In the genomic region with DNA sequence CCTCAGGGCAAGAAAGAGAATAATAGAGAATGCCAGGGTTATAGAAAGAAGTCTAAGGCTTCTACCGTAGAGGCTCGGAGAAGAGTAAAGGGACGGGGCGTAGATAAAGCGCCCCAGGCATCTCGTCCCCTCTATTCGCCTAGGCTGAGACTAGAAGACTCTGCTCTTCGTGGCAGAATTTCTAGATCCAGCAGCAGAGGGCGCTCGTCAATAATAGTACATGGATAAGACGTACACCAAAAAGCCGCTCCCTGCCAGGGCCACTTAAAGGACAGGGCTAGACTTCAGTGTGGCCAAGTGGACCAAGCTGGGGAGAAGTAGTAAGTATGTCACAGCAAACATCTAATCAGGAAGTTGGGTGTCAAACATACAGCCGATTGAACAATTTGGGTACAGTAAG, we compare ENCODE assay signal across 8 mouse cellular contexts. TPM values are rescaled to one million over a fixed set of nuclear protein-coding genes. Genes with fewer than 3 reads are reported as not detected.
A peak's percentile ranks its signal among the peaks of the same experiment; 100 is the strongest.
DNase-seq lines count a peak whose midpoint lies in the region; ATAC-seq and TF ChIP-seq lines count a peak whose summit lies in the region.

No protein-coding gene starts in this region.

- intact Hi-C loops in heart, adult 2 months (cut with DNase I): loop anchor here (1.0 to 10.0 kb wide), 3 partner anchors 98 to 460 kb away; partner anchors contain the start of gene Inpp5f

- H3K9me3 ChIP-seq in embryonic facial prominence, embryonic 13.5 days: no peaks in the 10 kb centered on the region
- H3K9me3 ChIP-seq in limb, embryonic 14.5 days (ENCODE audit: control insufficient read depth, low read length): no peaks in the 10 kb centered on the region
- H3K9me3 ChIP-seq in midbrain, postnatal 0 days (ENCODE audit: low read length): no peaks in the 10 kb centered on the region

- peak overlapping the region; percentile 83 for H3K9ac ChIP-seq in embryonic facial prominence, embryonic 13.5 days
- peak overlapping the region; percentile 75 for H3K9ac ChIP-seq in heart, adult 2 months (ENCODE audit: low read depth, low read length)
- H3K9ac ChIP-seq in limb, embryonic 14.5 days (ENCODE audit: low read depth, low read length, severe bottlenecking): peak overlapping the region; percentile 61
- H3K9ac ChIP-seq in midbrain, postnatal 0 days (replicated peaks; ENCODE audit: low read length, poor library complexity, severe bottlenecking): peak overlapping the region; percentile 55

- TF ChIP-seq CTCF in heart, adult 2 months (IDR thresholded peaks at IDR 0.05): peak; percentile 90
- TF ChIP-seq CTCF in kidney, adult 2 months (conservative IDR thresholded peaks at IDR 0.05; ENCODE audit: insufficient read depth, insufficient read length, low read depth, low read length): peak; percentile 69
- peak; percentile 81 for TF ChIP-seq CTCF in midbrain, postnatal 0 days (IDR thresholded peaks at IDR 0.05)

- 2% methylated on average over 13 of the region's 13 CpGs for WGBS in embryonic facial prominence, embryonic 13.5 days
- WGBS in heart, adult 2 months: 0% methylated on average over 13 of the region's 13 CpGs
- 2% methylated on average over 13 of the region's 13 CpGs for WGBS in kidney, adult 2 months
- WGBS in limb, embryonic 14.5 days: 2% methylated on average over 13 of the region's 13 CpGs
- WGBS in midbrain, postnatal 0 days: under 1% methylated on average over 13 of the region's 13 CpGs

- peak overlapping the region; percentile 69 for H3K4me2 ChIP-seq in embryonic facial prominence, embryonic 13.5 days
- H3K4me2 ChIP-seq in limb, embryonic 14.5 days (replicated peaks; ENCODE audit: low read depth, low read length, severe bottlenecking): peak overlapping the region; percentile 56
- H3K4me2 ChIP-seq in midbrain, postnatal 0 days (ENCODE audit: low read depth, low read length, poor library complexity, severe bottlenecking): peak overlapping the region; percentile 68

- H3K36me3 ChIP-seq in embryonic facial prominence, embryonic 13.5 days: peaks cover 49% of the 10 kb centered on the region
- H3K36me3 ChIP-seq in heart, adult 2 months (ENCODE audit: control insufficient read depth, insufficient read depth, low read length): no peaks in the 10 kb centered on the region; the same call in none of the 2 replicates
- peaks cover 2% of the 10 kb centered on the region for H3K36me3 ChIP-seq in kidney, adult 2 months (ENCODE audit: control insufficient read depth, insufficient read depth, low read length)
- peaks cover 38% of the 10 kb centered on the region for H3K36me3 ChIP-seq in limb, embryonic 14.5 days (ENCODE audit: control insufficient read depth, insufficient read depth, low read length)
- peaks cover 18% of the 10 kb centered on the region for H3K36me3 ChIP-seq in midbrain, postnatal 0 days (ENCODE audit: insufficient read depth, low read length)

- DNase-seq in A20 (ENCODE audit: low read depth, low spot score): peak; percentile 74
- DNase-seq in adrenal gland, postnatal 4 days (ENCODE audit: low spot score in 2 of 2): peak; percentile 50 to 76
- peak; percentile 87 for DNase-seq in heart, adult 2 months
- DNase-seq in kidney, adult 2 months: peak; percentile 89
- peak; percentile 96 for DNase-seq in limb, embryonic 14.5 days (ENCODE audit: low spot score)
- DNase-seq in midbrain, postnatal 0 days (ENCODE audit: low spot score): peak; percentile 96
- DNase-seq in spleen, postnatal 14 days (ENCODE audit: low spot score in 2 of 2): peak; percentile 72 to 85

- TF ChIP-seq EP300 in heart, adult 2 months (IDR thresholded peaks at IDR 0.05; ENCODE audit: insufficient read depth, low read depth, low read length): 0 out of 2 replicates have a peak, but pooled peaks have one; percentile 57

- H3K27ac ChIP-seq in embryonic facial prominence, embryonic 13.5 days: peak overlapping the region; percentile 92
- peak overlapping the region; percentile 95 for H3K27ac ChIP-seq in heart, adult 2 months
- H3K27ac ChIP-seq in kidney, adult 2 months (ENCODE audit: insufficient read depth, low read depth, low read length): peak overlapping the region; percentile 94; the same call in 1 of the 2 replicates
- H3K27ac ChIP-seq in limb, embryonic 14.5 days (replicated peaks; ENCODE audit: low read depth, low read length): peak overlapping the region; percentile 79
- peak overlapping the region; percentile 83 for H3K27ac ChIP-seq in midbrain, postnatal 0 days (ENCODE audit: low read depth, low read length)

- H3K4me1 ChIP-seq in embryonic facial prominence, embryonic 13.5 days: peaks cover 32% of the 10 kb centered on the region
- H3K4me1 ChIP-seq in heart, adult 2 months (ENCODE audit: control insufficient read depth, insufficient read depth, low read length): peaks cover 2% of the 10 kb centered on the region; the same call in 1 of the 2 replicates
- H3K4me1 ChIP-seq in kidney, adult 2 months (ENCODE audit: control insufficient read depth, insufficient read depth, low read length): no peaks in the 10 kb centered on the region
- peaks cover 24% of the 10 kb centered on the region for H3K4me1 ChIP-seq in limb, embryonic 14.5 days (ENCODE audit: control insufficient read depth, insufficient read depth, low read length)
- H3K4me1 ChIP-seq in midbrain, postnatal 0 days (ENCODE audit: insufficient read depth, low read length): peaks cover 3% of the 10 kb centered on the region

- TF ChIP-seq POLR2A in heart, adult 2 months (IDR thresholded peaks at IDR 0.05; ENCODE audit: insufficient read depth, low read depth, low read length): no peak
- TF ChIP-seq POLR2A in kidney, adult 2 months (IDR thresholded peaks at IDR 0.05; ENCODE audit: low read depth, low read length): no peak
- no peak for TF ChIP-seq POLR2A in limb, embryonic 14.5 days (IDR thresholded peaks at IDR 0.05; ENCODE audit: borderline replicate concordance, extremely low read depth, insufficient read depth, insufficient read length)

- H3K4me3 ChIP-seq in embryonic facial prominence, embryonic 13.5 days: peak overlapping the region; percentile 61
- peak overlapping the region; percentile 85 for H3K4me3 ChIP-seq in heart, adult 2 months
- H3K4me3 ChIP-seq in kidney, adult 2 months (ENCODE audit: insufficient read depth, low read depth, low read length): peak overlapping the region; percentile 65
- H3K4me3 ChIP-seq in limb, embryonic 14.5 days (replicated peaks; ENCODE audit: low read length): peak overlapping the region; percentile 45
- peak overlapping the region; percentile 40 for H3K4me3 ChIP-seq in midbrain, postnatal 0 days (ENCODE audit: low read depth, low read length)

- 0 out of 2 replicates have a peak, but pooled peaks have one; percentile 63 for ATAC-seq in embryonic facial prominence, embryonic 13.5 days (ENCODE audit: insufficient number of reproducible peaks, insufficient read depth, low FRiP score, low TSS enrichment, low read depth)
- peak; percentile 76 for ATAC-seq in limb, embryonic 14.5 days (ENCODE audit: low FRiP score, low read depth)
- peak; percentile 81 for ATAC-seq in midbrain, postnatal 0 days (ENCODE audit: low FRiP score)

- no peaks in the 10 kb centered on the region for H3K27me3 ChIP-seq in embryonic facial prominence, embryonic 13.5 days
- H3K27me3 ChIP-seq in heart, adult 2 months (ENCODE audit: control insufficient read depth, insufficient read depth, low read length): no peaks in the 10 kb centered on the region
- H3K27me3 ChIP-seq in kidney, adult 2 months (replicated peaks; ENCODE audit: control insufficient read depth, insufficient read depth, low read length): no peaks in the 10 kb centered on the region
- H3K27me3 ChIP-seq in limb, embryonic 14.5 days (ENCODE audit: control insufficient read depth, insufficient read depth, low read length): no peaks in the 10 kb centered on the region
- H3K27me3 ChIP-seq in midbrain, postnatal 0 days (ENCODE audit: insufficient read depth, low read length): no peaks in the 10 kb centered on the region

- H3K79me2 ChIP-seq in heart, adult 2 months (replicated peaks; ENCODE audit: control insufficient read depth, insufficient read depth, low read length): no peaks in the 10 kb centered on the region

RNA-seq across cellular contexts. Expression of gene Tgfb1i1, which starts 0.8 kb away (rescaled TPM):
- total RNA-seq in adrenal gland, postnatal 4 days (2021): 10 to 100 TPM; 32.0 to 35.0 TPM
- polyA plus RNA-seq in embryonic facial prominence, embryonic 13.5 days (2015; fragmentation: Nextera tagmentation; extraction: Ambion mirVana): 50.4 and 52.5 TPM in 2 replicates
- 10 to 100 TPM; 14.3 to 20.1 TPM for total RNA-seq in heart, adult 2 months (2021)
- polyA plus RNA-seq in heart, adult 2 months (2012; rRNA removed): 26.2 and 28.2 TPM in 2 replicates
- polyA plus RNA-seq in kidney, adult 2 months (2012; rRNA removed): 15.1 and 16.1 TPM in 2 replicates
- 46.0 and 55.5 TPM in 2 replicates for polyA plus RNA-seq in limb, embryonic 14.5 days (2012; rRNA removed)
- 51.2 and 55.4 TPM in 2 replicates for polyA plus RNA-seq in limb, embryonic 14.5 days (2014; fragmentation: Nextera tagmentation; extraction: Ambion mirVana)
- 14.4 and 20.2 TPM in 2 replicates for total RNA-seq in midbrain, postnatal 0 days (2014; rRNA removed)
- 18.2 and 23.0 TPM in 2 replicates for polyA plus RNA-seq in midbrain, postnatal 0 days (2015; fragmentation: Nextera tagmentation; extraction: Ambion mirVana)

RNA-seq across cellular contexts. Expression of gene 9130023H24Rik, which starts 9.6 kb away (rescaled TPM):
- 1 to 10 TPM; 8.4 TPM for total RNA-seq in adrenal gland, postnatal 4 days (2021)
- 8.8 and 9.3 TPM in 2 replicates for polyA plus RNA-seq in embryonic facial prominence, embryonic 13.5 days (2015; fragmentation: Nextera tagmentation; extraction: Ambion mirVana)
- 1 to 10 TPM; 3.2 to 3.6 TPM for total RNA-seq in heart, adult 2 months (2021)
- 1.7 and 2.2 TPM in 2 replicates for polyA plus RNA-seq in heart, adult 2 months (2012; rRNA removed)
- 3.1 and 3.2 TPM in 2 replicates for polyA plus RNA-seq in kidney, adult 2 months (2012; rRNA removed)
- 3.2 and 3.4 TPM in 2 replicates for polyA plus RNA-seq in limb, embryonic 14.5 days (2012; rRNA removed)
- polyA plus RNA-seq in limb, embryonic 14.5 days (2014; fragmentation: Nextera tagmentation; extraction: Ambion mirVana): 8.1 and 8.8 TPM in 2 replicates
- total RNA-seq in midbrain, postnatal 0 days (2014; rRNA removed): 3.6 and 6.3 TPM in 2 replicates
- 4.2 and 4.4 TPM in 2 replicates for polyA plus RNA-seq in midbrain, postnatal 0 days (2015; fragmentation: Nextera tagmentation; extraction: Ambion mirVana)

RNA-seq across cellular contexts. Expression of gene Armc5, which starts 10.3 kb away (rescaled TPM):
- 10 to 100 TPM; 23.7 to 25.2 TPM for total RNA-seq in adrenal gland, postnatal 4 days (2021)
- polyA plus RNA-seq in embryonic facial prominence, embryonic 13.5 days (2015; fragmentation: Nextera tagmentation; extraction: Ambion mirVana): 16.3 and 17.7 TPM in 2 replicates
- 1 to 10 TPM; 6.8 to 7.1 TPM for total RNA-seq in heart, adult 2 months (2021)
- polyA plus RNA-seq in heart, adult 2 months (2012; rRNA removed): 11.2 and 12.3 TPM in 2 replicates
- 27.9 and 35.1 TPM in 2 replicates for polyA plus RNA-seq in kidney, adult 2 months (2012; rRNA removed)
- polyA plus RNA-seq in limb, embryonic 14.5 days (2012; rRNA removed): 21.2 and 31.9 TPM in 2 replicates
- 14.5 and 16.7 TPM in 2 replicates for polyA plus RNA-seq in limb, embryonic 14.5 days (2014; fragmentation: Nextera tagmentation; extraction: Ambion mirVana)
- total RNA-seq in midbrain, postnatal 0 days (2014; rRNA removed): 15.0 and 19.9 TPM in 2 replicates
- polyA plus RNA-seq in midbrain, postnatal 0 days (2015; fragmentation: Nextera tagmentation; extraction: Ambion mirVana): 15.2 and 15.9 TPM in 2 replicates

RNA-seq across cellular contexts. Expression of gene Slc5a2, which starts 18.0 kb away (rescaled TPM):
- total RNA-seq in adrenal gland, postnatal 4 days (2021): 10 to 100 TPM in 1 of 2 experiments, under 1 TPM in 1; 0.73 to 22.0 TPM
- 0.42 TPM in 1 of 2 replicates, not detected in the other for polyA plus RNA-seq in embryonic facial prominence, embryonic 13.5 days (2015; fragmentation: Nextera tagmentation; extraction: Ambion mirVana)
- total RNA-seq in heart, adult 2 months (2021): not detected
- polyA plus RNA-seq in heart, adult 2 months (2012; rRNA removed): 0.37 TPM in 1 of 2 replicates, not detected in the other
- 1,002 and 1,068 TPM in 2 replicates for polyA plus RNA-seq in kidney, adult 2 months (2012; rRNA removed)
- polyA plus RNA-seq in limb, embryonic 14.5 days (2012; rRNA removed): 0.04 TPM in 1 of 2 replicates, not detected in the other
- not detected in 2 replicates for polyA plus RNA-seq in limb, embryonic 14.5 days (2014; fragmentation: Nextera tagmentation; extraction: Ambion mirVana)
- total RNA-seq in midbrain, postnatal 0 days (2014; rRNA removed): not detected in 2 replicates
- 0.36 TPM in 1 of 2 replicates, not detected in the other for polyA plus RNA-seq in midbrain, postnatal 0 days (2015; fragmentation: Nextera tagmentation; extraction: Ambion mirVana)

RNA-seq across cellular contexts. Expression of gene Cox6a2, which starts 41.3 kb away (rescaled TPM):
- 10 to 100 TPM; 15.8 to 26.8 TPM for total RNA-seq in adrenal gland, postnatal 4 days (2021)
- polyA plus RNA-seq in embryonic facial prominence, embryonic 13.5 days (2015; fragmentation: Nextera tagmentation; extraction: Ambion mirVana): 2.6 and 5.1 TPM in 2 replicates
- 1,000 to 10,000 TPM; 2,428 to 3,099 TPM for total RNA-seq in heart, adult 2 months (2021)
- 4,809 and 7,642 TPM in 2 replicates for polyA plus RNA-seq in heart, adult 2 months (2012; rRNA removed)
- polyA plus RNA-seq in kidney, adult 2 months (2012; rRNA removed): 13.4 and 77.1 TPM in 2 replicates
- 53.8 and 80.3 TPM in 2 replicates for polyA plus RNA-seq in limb, embryonic 14.5 days (2012; rRNA removed)
- 40.2 and 70.8 TPM in 2 replicates for polyA plus RNA-seq in limb, embryonic 14.5 days (2014; fragmentation: Nextera tagmentation; extraction: Ambion mirVana)
- total RNA-seq in midbrain, postnatal 0 days (2014; rRNA removed): not detected in 2 replicates
- polyA plus RNA-seq in midbrain, postnatal 0 days (2015; fragmentation: Nextera tagmentation; extraction: Ambion mirVana): 3.3 and 3.8 TPM in 2 replicates

Comparison
In these comparisons a context has a peak if more than half of its experiments do, and no peak if none do; other contexts are left out.
1. Peak in every context shown above with its lines: DNase-seq, ATAC-seq, H3K4me3 ChIP-seq and H3K27ac ChIP-seq.